Mouse (Mus musculus) midbrain, postnatal 0 days (tissue): ENCODE measurements around the gene Tenm4. TPM values are rescaled to one million over a fixed set of nuclear protein-coding genes. Genes with fewer than 3 reads are reported as not detected.
A peak's percentile ranks its signal among the peaks of the same experiment; 100 is the strongest.

Source experiments
- ATAC-seq: fragments of 200-750 bp; cut with Nextera tagmentation; 2 replicates; pipeline ENCODE4 v1.8.0; 2017; ENCODE audit warnings: moderate number of reproducible peaks, mild to moderate bottlenecking, moderate TSS enrichment, moderate library complexity; ENCODE audit not compliant: low FRiP score
- DNase-seq: peaks from one replicate; pipeline ENCODE4 v3.0.0-alpha.2; 2015; ENCODE audit warnings: low spot score
- H3K27ac ChIP-seq: fragments of 300-500 bp; sonication (generic); 2 replicates; pipeline ENCODE4 v1.5.1; 2014; ENCODE audit warnings: low read depth, mild to moderate bottlenecking, low read length, mixed read lengths
- H3K27me3 ChIP-seq: fragments of 300-500 bp; sonication (generic); 2 replicates; pipeline ENCODE4 v1.6.1; 2014; ENCODE audit warnings: low read length, control low read depth, mixed read lengths; ENCODE audit not compliant: insufficient read depth
- H3K36me3 ChIP-seq: fragments of 300-500 bp; sonication (generic); 2 replicates; pipeline ENCODE4 v1.6.1; 2014; ENCODE audit warnings: low read length, control low read depth, mixed read lengths; ENCODE audit not compliant: insufficient read depth
- H3K4me1 ChIP-seq: fragments of 300-500 bp; sonication (generic); 2 replicates; pipeline ENCODE4 v1.6.1; 2014; ENCODE audit warnings: mild to moderate bottlenecking, control low read depth, antibody characterized with exemption, low read length, mixed read lengths; ENCODE audit not compliant: insufficient read depth
- H3K4me2 ChIP-seq: fragments of 300-500 bp; sonication (generic); 2 replicates; pipeline ENCODE4 v1.6.1; 2014; ENCODE audit warnings: low read depth, mild to moderate bottlenecking, low read length, mixed read lengths; ENCODE audit not compliant: poor library complexity, severe bottlenecking
- H3K4me3 ChIP-seq: fragments of 300-500 bp; sonication (generic); 2 replicates; pipeline ENCODE4 v1.5.1; 2014; ENCODE audit warnings: low read depth, mild to moderate bottlenecking, low read length, moderate library complexity
- H3K9ac ChIP-seq: fragments of 300-500 bp; sonication (generic); replicated peaks from 2 replicates; pipeline ENCODE4 v1.6.1; 2014; ENCODE audit warnings: mild to moderate bottlenecking, low read length, moderate library complexity, mixed read lengths; ENCODE audit not compliant: poor library complexity, severe bottlenecking
- H3K9me3 ChIP-seq: fragments of 300-500 bp; sonication (generic); 2 replicates; pipeline ENCODE4 v1.6.1; 2016; ENCODE audit warnings: low read length, control low read depth
- CTCF ChIP-seq: IDR thresholded peaks from 2 replicates; pipeline ENCODE4 v1.5.1; 2016; ENCODE audit warnings: antibody characterized with exemption, mild to moderate bottlenecking
- WGBS: fragments of 180-500 bp; shearing (Covaris S2); extraction: QIAGEN DNeasy Blood & Tissue Kit; methylation state at CpG from one replicate; pipeline ENCODE4 v1.1.7; 2014; 5-methylcytosine and 5-hydroxymethylcytosine counted together
- polyA plus RNA-seq: library from polyadenylated mRNA; unstranded; fragments of >200 nt; fragmentation: Nextera tagmentation; extraction: Ambion mirVana; gene quantifications from 2 replicates; pipeline ENCODE4 v1.2.1, GENCODE M21; 2015
- total RNA-seq: library from RNA; depleted of rRNA; stranded (reverse); fragments of >200 nt; gene quantifications from 2 replicates; pipeline ENCODE4 v1.2.3, GENCODE M21; 2014

Gene Tenm4
- total and polyA plus RNA-seq, 2 experiments from 2014 or later = 35.9 to 56.0 TPM

DNA sequence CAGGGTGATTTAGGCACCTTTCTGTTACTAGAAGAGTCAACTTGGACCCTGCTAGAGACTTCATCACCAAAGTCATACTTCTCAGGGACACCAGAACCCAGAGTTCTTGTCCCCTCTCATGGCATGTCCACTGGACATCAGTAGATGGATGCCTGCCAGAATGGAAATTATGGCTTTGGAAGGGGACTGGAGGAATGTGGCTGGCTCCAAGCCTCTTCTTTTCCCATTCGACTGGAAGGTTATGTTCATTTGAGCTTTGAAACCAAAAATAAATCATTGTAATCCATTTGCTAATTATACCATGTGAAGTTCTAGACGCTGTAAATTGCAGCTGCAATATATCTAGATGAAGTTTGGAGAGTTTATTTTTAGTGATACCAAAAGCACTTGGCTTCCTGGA is 320.9 kb downstream of the Tenm4 start:
- H3K27me3 ChIP-seq = no peaks in the 10 kb centered on the region
- no peaks in the 10 kb centered on the region for H3K36me3 ChIP-seq
- ATAC-seq (no peak), DNase-seq (no peak)
- H3K4me3 ChIP-seq = no peak overlapping the region
- no peaks in the 10 kb centered on the region for H3K9me3 ChIP-seq
- no peaks in the 10 kb centered on the region for H3K4me1 ChIP-seq
- H3K4me2 ChIP-seq = no peak overlapping the region
- TF ChIP-seq CTCF = no peak
- 79% methylated on average over 2 of the region's 2 CpGs for WGBS
- no peak overlapping the region for H3K27ac ChIP-seq
- no peak overlapping the region for H3K9ac ChIP-seq

DNA sequence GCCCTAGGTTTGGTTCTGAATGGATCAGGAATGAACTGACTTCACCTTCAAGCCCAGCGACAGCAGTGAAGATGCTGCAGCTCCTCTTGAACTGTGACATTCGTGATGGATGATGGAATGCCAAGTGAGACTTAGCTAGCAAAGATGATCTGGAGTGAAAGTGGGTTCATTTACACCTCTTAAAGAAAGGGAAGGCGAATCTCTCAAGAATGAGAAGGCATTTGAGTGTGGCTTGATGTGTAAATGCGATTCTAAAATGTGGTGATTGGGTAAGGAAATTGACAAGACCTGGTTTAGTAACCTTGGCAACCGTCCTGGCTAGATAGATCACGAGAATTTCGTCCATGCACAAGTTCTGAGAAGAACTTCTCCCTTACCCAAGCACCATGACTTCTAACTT is 321.6 kb downstream of the Tenm4 start:
- ATAC-seq = no peak
- no peak for DNase-seq
- Histone ChIP-seq H3K27me3 (no peaks in the 10 kb centered on the region), H3K36me3 (no peaks in the 10 kb centered on the region), H3K27ac (no peak overlapping the region), H3K4me1 (no peaks in the 10 kb centered on the region), H3K4me2 (no peak overlapping the region), H3K9ac (no peak overlapping the region), H3K4me3 (no peak overlapping the region), H3K9me3 (no peaks in the 10 kb centered on the region)
- 90% methylated on average over 7 of the region's 7 CpGs for WGBS
- TF ChIP-seq CTCF = no peak

DNA sequence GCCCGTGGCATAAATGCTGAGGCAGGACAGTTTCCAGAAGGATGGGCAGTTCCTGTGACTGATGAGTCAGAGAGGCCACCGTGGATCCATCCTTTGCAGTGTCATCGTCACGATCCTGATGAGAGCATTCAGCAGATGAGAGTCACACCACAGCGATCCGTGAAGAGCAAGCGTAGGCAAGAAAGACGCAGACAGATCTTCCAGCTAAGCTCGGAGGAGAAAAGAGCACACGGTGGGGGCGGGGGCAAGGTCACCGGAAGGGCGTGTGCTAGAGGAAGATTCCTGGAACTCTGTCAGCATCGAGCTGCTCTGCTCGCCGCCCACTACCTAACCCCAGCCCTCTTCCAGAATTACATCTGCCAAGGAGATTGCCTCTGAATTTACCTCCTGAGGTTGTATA is 323.0 kb downstream of the Tenm4 start:
- Histone ChIP-seq H3K9me3 (no peaks in the 10 kb centered on the region), H3K4me2 (no peak overlapping the region), H3K27ac (no peak overlapping the region), H3K9ac (no peak overlapping the region), H3K4me1 (no peaks in the 10 kb centered on the region), H3K4me3 (no peak overlapping the region), H3K36me3 (no peaks in the 10 kb centered on the region), H3K27me3 (no peaks in the 10 kb centered on the region)
- no peak for ATAC-seq
- TF ChIP-seq CTCF = no peak
- DNase-seq = no peak
- WGBS = 85% methylated on average over 16 of the region's 16 CpGs

DNA sequence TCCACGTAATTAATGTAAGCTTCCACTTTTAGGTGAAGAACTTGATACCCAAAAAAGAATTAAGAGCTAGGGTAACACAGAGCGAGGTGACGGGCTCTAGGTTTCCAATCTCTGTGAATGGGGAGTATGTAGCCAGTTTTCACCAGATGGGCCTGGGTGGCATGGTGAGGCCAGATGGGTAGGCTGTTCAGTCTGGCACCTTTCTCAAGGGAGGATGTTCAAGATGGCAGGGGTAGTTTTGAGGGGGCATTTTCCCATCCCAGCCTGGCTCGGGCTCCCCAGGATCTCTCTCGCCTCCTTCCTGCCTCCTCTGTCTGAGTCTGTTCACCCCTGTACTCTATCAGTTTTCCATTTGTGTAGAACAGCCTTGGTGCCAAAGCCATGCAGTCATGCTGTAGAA is 329.1 kb downstream of the Tenm4 start:
- Histone ChIP-seq H3K9ac (no peak overlapping the region), H3K4me3 (no peak overlapping the region), H3K27me3 (no peaks in the 10 kb centered on the region), H3K4me2 (no peak overlapping the region), H3K4me1 (peaks cover 13% of the 10 kb centered on the region; the same call in 1 of the 2 replicates), H3K27ac (no peak overlapping the region), H3K36me3 (no peaks in the 10 kb centered on the region), H3K9me3 (no peaks in the 10 kb centered on the region)
- no peak for DNase-seq
- ATAC-seq = no peak
- 92% methylated on average over 5 of the region's 5 CpGs for WGBS
- TF ChIP-seq CTCF = no peak

DNA sequence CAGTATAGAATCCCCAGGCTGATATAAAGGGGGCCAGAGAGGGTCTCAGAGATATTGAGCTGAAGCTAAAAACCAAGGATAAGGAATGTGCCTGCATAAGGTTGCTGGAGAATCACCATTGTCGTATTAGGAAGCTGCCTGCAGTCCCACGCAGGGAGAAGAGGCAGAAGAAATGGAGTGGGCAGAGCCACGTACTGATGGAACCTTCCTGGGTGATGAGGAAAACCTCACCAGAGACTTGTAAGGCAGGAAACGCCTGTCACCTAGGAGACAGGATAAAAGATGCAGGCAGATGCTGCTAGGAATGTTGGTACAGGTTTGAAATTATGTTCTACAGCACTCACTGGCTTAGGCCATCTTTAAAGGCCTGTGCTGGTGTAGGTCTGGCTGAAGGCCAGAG is 329.8 kb downstream of the Tenm4 start:
- Histone ChIP-seq H3K4me1 (peaks cover 14% of the 10 kb centered on the region; the same call in 1 of the 2 replicates), H3K9me3 (no peaks in the 10 kb centered on the region), H3K27ac (no peak overlapping the region), H3K4me2 (no peak overlapping the region), H3K27me3 (no peaks in the 10 kb centered on the region), H3K4me3 (no peak overlapping the region), H3K9ac (no peak overlapping the region), H3K36me3 (no peaks in the 10 kb centered on the region)
- TF ChIP-seq CTCF = no peak
- 64% methylated on average over 4 of the region's 4 CpGs for WGBS
- DNase-seq (no peak), ATAC-seq (0 out of 2 replicates have a peak, but pooled peaks have one; percentile 15)

DNA sequence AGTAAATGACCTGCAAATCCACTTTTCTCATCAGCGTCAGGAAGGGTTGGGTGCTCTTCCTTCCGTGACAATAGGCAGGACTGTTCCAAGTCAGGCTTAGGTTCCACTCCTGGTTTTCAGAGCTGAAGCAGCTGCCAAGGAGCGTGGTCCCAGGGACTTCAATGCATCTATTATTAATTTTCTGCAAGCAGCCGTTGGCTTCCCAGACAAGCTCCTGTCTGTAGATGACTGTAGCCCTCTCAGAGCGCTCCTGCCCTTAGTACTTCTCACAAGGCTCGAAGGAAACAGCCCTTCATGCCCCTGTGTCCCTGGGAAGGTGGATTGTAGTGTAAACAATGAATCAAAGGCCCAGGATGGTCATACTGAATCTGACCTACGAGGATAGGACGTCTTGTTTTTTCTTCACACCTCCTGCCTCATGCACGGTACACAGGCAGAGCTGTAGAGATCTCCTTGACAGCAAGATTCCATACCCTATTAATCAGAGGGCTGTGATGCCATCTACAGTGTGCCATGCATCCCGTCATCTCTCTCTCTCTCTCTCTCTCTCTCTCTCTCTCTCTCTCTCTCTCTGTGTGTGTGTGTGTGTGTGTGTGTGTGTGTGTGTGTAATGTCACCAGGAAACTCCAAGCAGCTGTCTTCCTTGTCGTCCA is 331.4 kb downstream of the Tenm4 start:
- Histone ChIP-seq H3K9me3 (no peaks in the 10 kb centered on the region), H3K4me1 (peaks cover 14% of the 10 kb centered on the region; the same call in 1 of the 2 replicates), H3K27ac (no peak overlapping the region), H3K4me3 (no peak overlapping the region), H3K9ac (no peak overlapping the region), H3K4me2 (no peak overlapping the region), H3K27me3 (no peaks in the 10 kb centered on the region), H3K36me3 (no peaks in the 10 kb centered on the region)
- ATAC-seq (no peak), DNase-seq (peak; percentile 67)
- TF ChIP-seq CTCF = peak; percentile 14; the same call in 1 of the 2 replicates
- 46% methylated on average over 11 of the region's 11 CpGs for WGBS
